Mouse (Mus musculus) adrenal gland (tissue): ENCODE measurements around the gene Baz2a.
"Not testable (repeated sequence)": the region's sequence is repeated elsewhere in the genome, so short reads cannot be mapped to it uniquely, and the experiment has no call there.

Source experiments
- intact Hi-C: fragments of 180-260 bp; cut with DNase I; formaldehyde crosslinking; loops from one replicate; pipeline ENCODE4 v1.15.1; 2025

The Baz2a gene

DNA sequence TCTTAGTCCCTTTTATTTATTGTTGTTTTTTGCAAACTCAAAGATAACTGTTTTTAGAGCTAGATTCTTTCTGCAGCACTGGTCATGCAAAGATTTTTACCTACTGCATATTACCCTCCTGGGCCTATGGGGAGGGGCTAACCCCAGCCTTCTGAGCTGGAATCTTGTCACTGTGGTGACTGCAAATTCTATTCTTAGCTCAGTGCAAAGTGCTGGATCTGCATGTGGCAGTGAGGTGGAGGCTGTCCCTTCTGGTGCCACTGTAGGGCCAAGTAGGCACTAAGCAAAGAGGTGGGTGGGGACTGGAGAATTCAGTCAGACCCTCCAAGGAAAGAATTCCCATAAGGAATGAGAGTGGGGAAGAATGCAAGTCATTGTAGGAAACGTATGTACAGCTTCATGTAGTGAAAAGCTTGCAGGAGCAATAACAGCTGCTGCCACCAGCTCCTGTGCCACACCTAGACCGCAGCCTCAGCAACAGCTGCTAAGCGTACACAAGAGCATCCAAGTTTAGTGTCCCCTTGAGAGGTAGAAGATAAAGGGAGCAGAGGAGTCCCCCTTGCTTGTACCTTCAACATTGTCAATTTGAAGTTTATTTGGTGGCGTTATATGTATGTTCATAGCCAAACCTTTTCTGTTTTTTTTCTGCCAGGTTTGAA, 18.9 kb downstream of the Baz2a start:
- intact Hi-C loops, result no loop called here

DNA sequence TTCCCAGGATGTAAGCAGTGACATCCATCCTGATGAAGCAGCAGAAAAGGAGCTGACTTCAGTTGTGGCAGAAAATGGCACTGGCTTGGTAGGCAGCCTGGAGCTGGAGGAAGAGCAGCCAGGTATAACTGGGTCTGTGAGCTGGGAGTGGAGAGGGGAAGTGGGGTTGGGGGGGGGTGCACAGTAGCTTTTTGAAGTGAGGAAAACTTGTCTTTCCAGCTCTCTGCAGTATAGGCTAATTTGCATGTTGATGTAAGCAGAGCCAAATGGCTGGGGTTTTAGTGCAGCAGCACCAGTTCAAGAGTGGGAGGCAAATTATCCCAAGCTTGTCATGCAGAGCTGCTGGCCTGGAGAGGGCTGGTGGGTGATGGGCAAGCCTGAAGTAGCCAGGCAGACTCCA, 19.9 kb downstream of the Baz2a start:
- intact Hi-C loops, result no loop called here

DNA sequence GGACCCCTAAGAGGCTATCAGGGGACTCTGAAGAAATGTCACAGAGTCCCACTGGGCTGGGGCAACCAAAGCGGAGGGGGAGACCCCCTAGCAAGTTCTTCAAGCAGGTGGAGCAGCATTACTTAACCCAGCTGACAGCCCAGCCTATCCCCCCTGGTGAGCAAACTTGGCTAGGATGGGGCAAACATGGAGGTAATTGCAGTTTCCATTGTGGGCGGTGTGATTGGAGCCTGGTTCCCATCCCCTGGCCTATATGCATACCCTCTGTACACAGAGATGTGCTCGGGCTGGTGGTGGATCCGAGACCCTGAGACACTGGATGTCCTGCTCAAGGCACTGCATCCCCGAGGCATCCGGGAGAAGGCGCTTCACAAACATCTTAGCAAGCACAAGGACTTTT, 32.5 kb downstream of the Baz2a start:
- intact Hi-C loops, result no loop called here

DNA sequence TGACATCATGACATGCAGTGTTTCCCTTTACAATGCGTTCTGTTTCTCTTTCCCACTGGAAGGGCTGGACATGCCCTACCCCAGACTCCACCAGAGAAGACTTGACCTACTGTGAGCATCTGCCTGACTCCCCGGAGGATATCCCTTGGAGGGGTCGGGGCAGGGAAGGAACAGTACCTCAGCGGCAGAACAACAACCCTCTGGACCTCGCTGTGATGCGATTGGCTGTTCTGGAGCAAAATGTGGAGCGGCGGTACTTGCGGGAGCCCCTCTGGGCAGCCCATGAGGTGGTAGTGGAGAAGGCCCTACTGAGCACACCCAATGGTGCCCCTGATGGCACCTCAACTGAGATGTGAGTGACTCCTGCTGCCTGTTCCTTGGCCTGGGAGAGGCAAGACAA, 33.5 kb downstream of the Baz2a start:
- intact Hi-C loops, result no loop called here

DNA sequence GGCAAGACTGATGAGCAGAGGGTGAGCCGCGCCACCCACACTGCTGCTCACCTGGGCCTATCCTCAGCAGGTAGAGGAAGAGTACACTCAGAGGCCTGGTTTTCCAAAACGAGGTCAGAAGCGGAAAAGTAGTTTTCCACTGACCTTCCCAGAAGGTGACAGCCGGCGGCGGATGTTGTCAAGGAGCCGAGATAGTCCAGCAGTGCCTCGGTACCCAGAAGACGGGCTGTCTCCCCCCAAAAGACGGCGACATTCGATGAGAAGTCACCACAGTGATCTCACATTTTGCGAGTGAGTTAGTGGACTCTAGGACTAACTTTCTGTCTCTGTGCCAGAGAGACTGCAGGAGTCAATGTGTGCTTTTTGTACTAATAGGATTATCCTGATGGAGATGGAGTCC, 34.6 kb downstream of the Baz2a start:
- intact Hi-C loops, result no loop called here

DNA sequence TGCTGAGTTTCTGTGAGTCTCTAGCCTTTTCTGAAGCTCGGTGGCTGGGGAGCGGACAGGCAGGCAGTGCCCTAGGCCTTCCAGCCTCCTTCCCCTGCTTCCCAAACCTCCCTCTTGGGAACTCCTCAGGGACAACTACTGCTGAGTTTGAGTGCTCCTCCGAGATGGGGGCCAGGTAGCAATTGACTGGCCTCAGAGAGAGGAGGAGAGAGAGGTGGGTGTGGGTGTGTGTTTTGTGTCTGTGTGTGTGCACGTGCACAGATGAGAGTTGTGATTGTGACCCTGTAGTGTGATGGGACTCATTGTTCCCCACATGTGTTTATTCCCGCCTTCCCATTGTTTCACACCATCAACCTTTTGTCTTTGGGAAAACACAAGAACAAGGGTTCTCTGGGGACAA, 36.1 kb downstream of the Baz2a start:
- intact Hi-C loops, result no loop called here

DNA sequence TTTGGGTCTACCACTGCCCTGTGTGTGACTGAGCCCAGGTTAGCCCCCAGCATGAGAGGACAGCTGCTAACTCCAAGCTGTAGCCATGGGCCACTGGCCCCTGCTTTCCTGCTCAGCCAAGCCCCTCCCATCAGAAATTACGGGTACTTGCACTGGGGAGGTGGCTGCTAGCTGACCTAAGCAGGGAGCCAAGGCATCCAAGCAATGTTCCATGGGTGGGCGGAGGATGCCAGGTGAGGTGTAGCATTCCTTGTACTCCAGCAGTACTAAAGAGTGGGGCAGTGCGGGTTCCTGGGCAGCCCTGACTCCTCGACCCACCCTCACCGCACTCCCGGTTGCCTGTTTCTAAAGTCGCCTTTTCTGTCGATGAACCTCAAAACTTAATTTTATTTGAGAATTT, 36.8 kb downstream of the Baz2a start:
- intact Hi-C loops, result no loop called here

DNA sequence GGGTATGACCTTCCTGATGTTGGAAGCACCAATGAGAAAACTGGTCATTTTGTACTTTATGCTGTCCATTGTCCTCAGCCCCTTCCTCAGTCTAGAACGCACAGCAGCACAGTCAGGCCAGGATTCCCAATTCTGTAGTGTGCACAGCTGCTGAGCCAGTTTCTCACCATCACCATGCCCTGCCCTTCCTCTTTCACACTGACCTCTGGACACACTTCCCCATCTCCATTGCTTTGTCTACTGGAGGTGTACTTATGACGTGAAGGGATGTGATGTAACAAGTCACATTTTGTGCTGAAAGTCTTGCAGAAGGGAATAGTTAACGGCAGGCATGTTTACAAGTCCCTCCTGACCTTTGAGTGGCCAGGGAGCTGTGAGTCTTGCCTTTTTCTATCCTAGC, 39.9 kb downstream of the Baz2a start:
- intact Hi-C loops, result loop anchor here (5.0 kb wide), 1 partner anchor 34 kb away; no protein-coding TSS in a partner anchor

DNA sequence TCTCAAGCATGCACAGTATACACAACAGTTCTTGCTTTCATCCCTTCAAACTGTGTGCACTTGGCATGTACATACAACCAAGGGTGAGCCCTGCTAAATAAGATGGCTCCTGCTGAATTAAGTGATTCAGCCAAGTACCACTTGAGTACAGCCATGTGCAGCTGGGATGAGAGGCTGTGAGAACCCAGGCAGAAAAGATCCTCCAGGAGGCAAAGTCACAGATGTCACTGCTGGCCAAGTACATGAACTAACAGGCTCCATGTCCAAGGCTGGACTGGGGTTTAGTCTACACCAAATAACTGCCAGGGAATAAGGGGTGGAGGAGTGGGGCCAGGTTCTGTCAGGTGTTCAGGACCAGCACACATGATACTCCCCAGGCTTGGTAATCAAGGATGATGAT, 40.4 kb downstream of the Baz2a start:
- intact Hi-C loops, result loop anchor here (5.0 kb wide), 1 partner anchor 35 kb away; no protein-coding TSS in a partner anchor

DNA sequence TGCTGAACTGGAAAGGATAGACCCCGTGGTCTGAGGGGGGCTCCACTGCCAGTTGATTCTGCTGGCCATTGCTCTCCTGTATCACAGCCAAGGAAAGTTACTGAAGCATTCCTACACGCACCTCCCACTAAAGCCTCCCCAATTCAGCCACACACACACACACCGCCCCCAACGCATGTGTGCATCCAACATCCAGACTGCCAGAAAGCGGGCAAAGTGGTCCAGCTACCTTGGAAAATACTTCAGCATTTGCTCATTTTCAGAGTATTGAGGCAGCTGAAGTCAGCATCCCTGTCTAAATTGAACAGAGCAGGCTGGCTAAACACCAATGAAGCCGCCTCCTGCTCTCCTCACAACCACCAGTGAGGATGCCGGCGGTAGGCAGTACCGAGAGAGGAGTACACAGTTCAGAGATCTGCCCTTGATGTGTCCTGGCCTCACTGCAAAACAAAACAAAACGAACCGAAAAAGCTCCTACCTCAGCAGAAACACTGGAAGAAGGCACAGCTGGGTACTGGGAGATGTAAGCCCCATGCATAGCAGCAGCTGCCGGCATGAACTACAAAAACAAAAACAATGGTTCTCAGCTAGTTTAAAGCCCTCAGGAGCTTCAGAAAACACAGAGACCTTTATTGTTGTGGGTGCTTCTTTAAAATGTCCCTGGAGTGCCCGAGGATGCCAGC, 42.4 kb downstream of the Baz2a start:
- intact Hi-C loops, result loop anchor here (5.0 kb wide), 1 partner anchor 36 kb away; no protein-coding TSS in a partner anchor

DNA sequence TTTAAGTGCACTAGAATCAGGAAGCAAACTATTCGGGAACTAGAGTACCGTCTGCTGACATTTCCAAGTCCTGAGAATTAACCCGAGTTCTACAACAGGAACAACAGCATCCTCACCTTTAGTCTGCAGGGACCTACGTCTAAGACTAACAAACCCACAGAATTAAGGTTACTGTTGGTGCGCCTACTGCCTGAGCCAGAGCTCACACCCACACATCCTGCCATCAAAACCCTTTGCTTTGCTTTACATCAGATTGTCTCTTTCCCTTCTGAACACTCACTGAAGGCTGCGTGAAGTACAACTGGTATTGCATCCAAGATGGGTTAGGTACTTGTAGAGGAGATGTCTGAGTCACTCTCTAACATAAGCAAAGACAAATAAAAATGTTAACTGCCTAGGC, 44.0 kb downstream of the Baz2a start:
- intact Hi-C loops, result no loop called here

DNA sequence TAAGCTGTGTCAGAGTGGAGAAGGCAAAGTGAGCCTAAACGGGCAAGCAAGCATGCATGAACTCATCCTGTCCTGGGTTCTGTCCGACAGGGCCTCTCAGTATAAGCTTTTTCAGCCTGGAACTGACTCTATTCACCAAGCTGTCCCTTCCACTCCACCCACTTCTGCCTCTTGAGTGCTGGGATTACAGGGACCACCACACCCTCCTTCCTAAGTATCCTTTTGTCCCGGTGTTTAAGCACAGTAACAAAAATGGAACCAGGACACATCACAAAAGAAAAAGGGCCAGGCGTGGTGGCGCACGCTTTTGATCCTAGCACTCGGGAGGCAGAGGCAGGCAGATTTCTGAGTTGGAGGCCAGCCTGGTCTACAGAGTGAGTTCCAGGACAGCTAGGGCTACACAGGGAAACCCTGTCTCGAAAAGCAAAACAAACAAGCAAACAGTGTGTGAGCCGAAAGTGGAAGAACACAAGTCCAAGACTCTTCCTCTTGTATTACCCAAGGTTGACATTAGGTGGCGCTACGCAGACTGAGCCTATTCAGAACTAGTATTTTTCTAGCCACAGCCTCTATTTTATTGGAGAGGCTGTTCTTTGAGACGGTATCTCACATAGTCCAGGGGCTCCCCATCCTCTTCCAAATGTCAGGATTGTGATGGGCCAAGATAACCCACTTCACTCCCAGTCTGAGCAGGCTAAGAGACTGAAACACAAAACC, 49.0 kb downstream of the Baz2a start:
- intact Hi-C loops, result loop anchor here (2.0 kb wide), 1 partner anchor 46 kb away; no protein-coding TSS in a partner anchor

DNA sequence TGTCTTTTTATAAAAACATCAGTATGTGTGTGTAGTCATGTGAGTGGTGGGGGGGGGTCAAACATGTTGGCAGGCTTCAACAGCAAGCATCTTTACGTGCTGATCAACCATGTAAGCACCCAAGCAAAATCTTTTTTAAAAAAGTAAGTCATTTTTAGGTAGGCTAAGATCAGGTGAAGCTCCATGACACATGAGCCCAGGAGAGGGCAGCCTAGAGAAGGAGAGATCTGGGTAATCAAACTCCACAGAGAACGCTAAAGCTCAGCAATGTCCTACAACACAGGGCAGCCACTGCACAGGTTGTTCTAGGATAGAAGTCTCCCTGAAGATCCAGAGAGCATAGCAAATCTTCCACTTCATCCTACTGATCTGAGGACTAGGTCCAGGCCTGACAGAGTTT, 50.8 kb downstream of the Baz2a start:
- intact Hi-C loops, result no loop called here

DNA sequence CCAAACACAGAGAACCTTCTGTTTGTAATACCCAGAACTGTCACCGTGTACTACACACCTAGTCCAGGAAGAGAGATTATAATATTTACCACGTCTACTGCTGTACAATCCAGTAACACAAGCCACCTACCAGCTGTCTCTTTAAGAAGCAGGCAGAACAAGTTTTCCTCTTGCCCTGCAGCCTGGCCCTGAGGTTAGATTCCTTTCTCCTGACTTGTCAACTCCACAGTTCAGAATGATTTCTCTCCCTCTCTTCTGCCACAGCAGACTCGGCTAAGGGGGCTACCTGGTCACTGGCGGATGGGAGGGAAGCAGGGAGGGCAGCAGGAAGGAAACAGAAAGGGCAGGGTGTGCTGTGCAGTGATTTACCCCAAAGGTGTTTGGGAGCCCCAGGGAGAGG, 52.3 kb downstream of the Baz2a start:
- intact Hi-C loops, result no loop called here

DNA sequence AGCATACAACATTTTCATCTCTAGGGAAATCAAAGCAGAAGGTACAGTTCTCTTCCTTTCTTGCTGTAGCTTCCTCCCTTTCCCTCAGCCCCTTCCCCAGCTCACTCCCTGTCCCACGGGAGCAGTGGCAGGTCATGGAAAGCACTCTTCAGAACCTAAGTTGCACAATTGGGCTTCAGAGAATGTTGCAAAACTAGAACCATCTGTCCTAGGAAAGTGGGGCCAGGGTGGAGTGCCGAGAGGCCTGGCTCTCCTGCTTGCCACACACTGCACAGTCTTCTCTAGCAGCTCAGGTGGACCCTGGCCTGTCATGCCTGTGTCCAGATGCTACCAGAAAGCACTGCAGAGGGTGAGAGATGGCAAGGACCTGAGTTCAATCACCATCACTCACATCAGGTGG, 53.6 kb downstream of the Baz2a start:
- intact Hi-C loops, result no loop called here

DNA sequence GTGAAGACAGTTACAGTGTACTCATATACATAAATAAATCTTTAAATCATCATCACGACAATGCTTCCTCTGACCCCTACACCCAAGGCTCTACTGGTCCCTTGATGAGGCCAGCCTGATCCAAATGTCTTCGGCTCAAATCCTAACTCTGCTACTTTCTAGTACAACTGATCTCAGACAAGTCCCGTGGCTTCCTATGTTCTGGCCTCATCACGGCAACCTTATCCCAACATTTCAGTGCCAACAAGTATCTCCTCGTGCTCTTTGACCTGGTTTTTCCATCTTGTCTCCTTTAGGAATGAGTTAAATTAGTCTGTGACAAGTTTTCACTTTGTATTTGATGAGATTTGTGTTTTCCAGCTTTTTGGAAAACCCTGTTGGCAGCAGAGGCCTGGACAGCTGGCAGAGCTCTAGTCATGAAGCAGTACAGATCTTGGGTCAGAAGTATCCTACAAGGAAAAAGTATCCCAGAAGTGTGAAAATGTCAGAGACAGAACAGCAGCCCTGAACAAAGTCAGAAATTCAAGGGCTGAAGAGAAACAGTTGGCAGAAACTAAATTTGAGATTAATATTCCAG, 57.5 kb downstream of the Baz2a start:
- intact Hi-C loops, result no loop called here

DNA sequence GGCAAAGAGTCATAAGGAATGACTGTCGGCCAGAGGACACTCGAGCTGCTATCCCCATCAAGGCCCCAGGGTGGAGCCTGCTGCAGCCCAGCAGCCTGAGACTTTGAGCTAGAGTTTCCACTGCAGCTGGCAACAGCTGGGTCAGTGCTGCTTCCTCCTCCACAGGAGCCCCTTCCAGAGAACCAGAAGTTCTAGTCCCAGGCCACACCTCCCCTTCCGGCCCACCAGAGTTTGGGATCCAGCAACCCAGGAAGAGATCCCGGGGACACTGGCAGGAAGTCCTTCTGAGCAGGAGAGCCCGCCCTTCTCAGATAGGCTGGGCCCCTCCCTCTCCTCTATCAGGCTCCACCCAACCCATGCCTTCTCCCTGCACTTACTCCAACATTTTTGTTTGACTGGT, 58.2 kb downstream of the Baz2a start:
- intact Hi-C loops, result no loop called here

DNA sequence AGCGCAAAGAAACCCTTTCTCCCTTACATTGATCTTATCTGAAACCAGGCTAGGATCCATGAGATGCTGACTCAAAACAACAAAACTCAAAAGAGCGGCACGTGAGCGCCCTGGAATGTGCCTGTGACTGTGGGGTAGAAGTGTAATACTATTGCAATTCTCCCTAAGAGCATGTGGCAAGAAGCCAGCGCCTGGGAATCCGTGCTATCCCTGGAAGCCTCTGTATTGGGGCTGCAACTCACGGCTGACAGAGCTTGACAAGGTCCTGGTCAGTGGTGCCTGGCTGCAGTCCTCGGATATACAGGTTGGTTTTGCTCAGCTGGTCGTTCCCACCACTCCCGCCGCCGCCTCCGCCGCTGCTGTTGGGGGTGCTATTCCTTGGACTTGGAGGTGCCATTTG, 59.6 kb downstream of the Baz2a start:
- intact Hi-C loops, result no loop called here

DNA sequence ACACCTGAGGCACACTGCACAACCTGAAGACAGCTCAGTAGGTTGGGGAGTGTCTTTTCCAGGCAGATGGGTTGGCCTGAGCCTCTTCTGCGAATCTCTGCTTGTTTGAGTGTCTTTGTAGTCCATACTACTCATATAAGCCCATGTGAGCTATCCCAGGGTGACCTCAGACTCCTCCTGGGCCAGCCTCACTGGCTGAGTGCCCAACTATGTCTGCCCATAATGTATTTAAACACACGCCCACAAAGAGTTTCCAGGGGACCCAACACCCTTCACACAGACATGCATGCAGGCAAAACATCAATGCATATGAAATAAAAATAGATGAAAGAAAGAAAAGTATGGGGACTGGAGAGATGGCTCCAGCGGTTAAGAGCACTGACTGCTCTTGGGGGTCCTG, 62.6 kb downstream of the Baz2a start:
- intact Hi-C loops, result no loop called here

DNA sequence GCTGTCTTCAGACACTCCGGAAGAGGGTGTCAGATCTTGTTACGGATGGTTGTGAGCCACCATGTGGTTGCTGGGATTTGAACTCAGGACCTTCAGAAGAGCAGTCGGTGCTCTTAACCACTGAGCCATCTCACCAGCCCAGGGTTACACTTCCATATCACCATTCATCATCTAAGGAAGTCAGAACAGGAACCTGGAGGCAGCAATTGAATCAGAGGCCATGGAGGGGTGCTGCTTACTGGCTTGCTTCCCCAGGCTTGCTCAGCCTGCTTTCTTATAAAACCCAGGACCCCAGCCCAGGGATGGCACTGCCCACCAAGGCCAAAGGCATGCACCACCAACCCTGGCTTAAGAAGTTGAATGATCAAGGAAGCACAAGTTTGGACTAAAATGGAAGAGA, 74.3 kb downstream of the Baz2a start:
- intact Hi-C loops, result not testable (repeated sequence)

DNA sequence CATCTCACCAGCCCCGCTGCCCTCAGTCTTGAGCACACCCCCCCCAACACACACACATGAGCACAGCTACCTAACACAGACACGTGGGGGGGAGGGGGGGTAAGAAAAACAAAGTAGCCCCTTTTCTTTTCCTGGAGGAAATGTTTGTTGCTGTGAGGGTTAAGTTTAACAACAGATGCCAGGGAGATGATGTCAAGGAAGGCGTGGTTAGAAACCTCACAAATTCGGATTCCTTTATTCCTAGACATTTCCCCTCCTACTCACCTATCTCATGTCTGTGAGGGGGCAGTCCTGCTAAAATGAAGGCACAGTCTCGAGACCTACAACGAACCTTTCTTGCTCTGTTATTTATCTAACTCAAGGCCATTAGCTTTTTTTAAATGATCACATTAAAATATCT, 75.7 kb downstream of the Baz2a start:
- intact Hi-C loops, result no loop called here

DNA sequence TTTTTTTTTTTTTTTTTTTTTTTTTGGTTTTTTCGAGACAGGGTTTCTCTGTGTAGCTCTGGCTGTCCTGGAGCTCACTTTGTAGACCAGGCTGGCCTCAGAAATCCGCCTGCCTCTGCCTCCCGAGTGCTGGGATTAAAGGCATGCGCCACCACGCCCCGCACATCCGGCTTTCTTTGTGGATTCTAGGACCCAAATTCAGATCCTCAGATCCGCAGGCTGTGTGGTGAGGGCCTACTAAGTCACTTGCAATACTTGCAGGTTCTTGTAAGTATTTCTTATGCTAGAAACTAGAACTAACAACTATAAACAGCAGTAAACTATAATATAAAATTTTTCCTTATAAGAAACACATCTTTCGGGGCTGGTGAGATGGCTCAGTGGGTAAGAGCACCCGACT, 80.0 kb downstream of the Baz2a start:
- intact Hi-C loops, result not testable (repeated sequence)
